Mouse (Mus musculus): ENCODE results near the gene Pum1.
"Not testable (repeated sequence)": the region's sequence is repeated elsewhere in the genome, so short reads cannot be mapped to it uniquely, and the experiment has no call there.

Gene Pum1

GRCm38 (mm10) chr4:130668991-130669390, 5.9 kb downstream of the Pum1 start:
- DNase-seq (ENCODE audit: low spot score), result no peak

GRCm38 (mm10) chr4:130670023-130670422, 6.9 kb downstream of the Pum1 start:
- DNase-seq (ENCODE audit: low spot score), result not testable (repeated sequence)

GRCm38 (mm10) chr4:130671079-130671845, 8.1 kb downstream of the Pum1 start:
- no peak for DNase-seq (ENCODE audit: low spot score)

GRCm38 (mm10) chr4:130672161-130672560, 9.0 kb downstream of the Pum1 start:
- DNase-seq (ENCODE audit: low spot score), result no peak

DNA sequence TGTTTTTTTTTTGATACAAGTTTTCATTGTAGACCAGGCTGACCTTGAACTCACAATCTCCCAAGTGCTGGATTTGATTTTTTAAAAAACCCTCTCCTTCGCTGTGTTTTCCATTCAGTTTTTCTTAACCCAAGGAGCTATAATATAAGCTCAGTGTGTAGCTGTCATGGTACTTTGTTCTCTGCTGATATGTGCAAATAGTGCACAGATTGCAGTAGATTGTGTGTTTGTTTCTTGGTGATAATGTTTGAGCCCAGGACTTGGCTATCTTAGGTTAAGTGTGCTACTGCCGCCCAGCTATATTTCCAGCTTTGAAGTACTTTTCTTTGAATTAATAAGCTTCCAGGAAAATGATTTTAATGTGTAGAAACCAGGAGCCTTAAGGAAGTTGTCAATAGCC, 13.6 kb downstream of the Pum1 start:
- no peak for DNase-seq (ENCODE audit: low spot score)

GRCm38 (mm10) chr4:130678149-130678548, 15.0 kb downstream of the Pum1 start:
- no peak for DNase-seq (ENCODE audit: low spot score)

DNA sequence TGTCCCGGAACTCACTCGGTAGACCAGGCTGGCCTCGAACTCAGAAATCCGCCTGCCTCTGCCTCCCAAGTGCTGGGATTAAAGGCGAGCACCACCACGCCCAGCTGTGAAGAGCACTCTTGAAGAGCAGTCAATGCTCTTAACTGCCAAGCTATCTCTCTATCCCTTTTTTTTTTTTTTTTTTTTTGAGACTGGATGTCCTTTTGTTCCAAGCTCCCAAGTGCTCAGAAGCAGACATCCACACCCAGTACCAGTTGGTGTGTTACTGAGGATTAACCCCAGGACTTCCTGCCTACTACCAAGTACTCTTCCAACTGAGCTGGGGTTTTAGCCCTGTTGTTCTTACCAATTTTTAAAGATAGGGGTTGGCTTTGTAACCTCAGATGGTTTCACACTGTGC, 17.6 kb downstream of the Pum1 start:
- DNase-seq (ENCODE audit: low spot score), result no peak

- DNase-seq (ENCODE audit: low spot score), result not testable (repeated sequence)
Observed at GRCm38 (mm10) chr4:130683051-130683450, 19.9 kb downstream of the Pum1 start.

DNA sequence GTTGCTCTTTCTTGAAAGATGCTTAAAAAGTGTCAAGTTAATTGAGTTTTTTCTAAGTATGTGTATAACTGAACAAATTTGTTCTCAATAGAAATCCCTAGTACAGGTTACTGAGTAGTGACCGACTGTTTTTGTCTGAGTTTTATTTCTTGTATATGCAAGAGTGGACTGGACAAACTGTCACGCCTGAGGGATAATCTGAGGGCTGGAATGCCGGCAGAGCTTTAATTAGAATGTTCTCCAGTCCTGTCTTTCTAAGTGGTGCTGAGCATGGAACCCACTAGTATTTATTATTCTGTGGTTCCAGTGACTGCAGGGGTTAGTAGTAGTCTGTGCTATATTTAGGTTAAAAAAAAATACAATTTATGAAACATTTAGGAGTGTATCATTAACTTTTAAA, 30.8 kb downstream of the Pum1 start:
- DNase-seq (ENCODE audit: low spot score), result no peak

GRCm38 (mm10) chr4:130694982-130695381, 31.9 kb downstream of the Pum1 start:
- no peak for DNase-seq (ENCODE audit: low spot score)

DNA sequence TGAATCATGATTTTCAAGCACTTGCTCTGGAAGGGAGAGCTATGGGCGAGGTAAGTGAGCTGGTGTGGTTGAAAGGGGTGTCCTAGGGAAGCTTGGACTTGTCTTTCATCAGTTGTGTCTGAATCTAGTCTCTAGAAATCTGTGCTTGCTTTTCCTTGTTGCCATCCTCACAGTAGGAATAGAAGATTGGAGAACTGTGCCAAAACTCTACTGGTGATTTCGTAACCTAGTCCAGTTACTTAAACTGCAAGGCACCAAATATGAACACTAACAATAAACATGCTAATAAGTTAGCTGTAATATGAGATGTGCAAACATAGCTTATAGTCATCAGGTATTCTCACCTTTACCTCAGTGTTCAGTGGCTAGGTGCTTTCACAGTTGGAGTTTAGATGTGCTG, 37.9 kb downstream of the Pum1 start:
- no peak for DNase-seq (ENCODE audit: low spot score)

DNA sequence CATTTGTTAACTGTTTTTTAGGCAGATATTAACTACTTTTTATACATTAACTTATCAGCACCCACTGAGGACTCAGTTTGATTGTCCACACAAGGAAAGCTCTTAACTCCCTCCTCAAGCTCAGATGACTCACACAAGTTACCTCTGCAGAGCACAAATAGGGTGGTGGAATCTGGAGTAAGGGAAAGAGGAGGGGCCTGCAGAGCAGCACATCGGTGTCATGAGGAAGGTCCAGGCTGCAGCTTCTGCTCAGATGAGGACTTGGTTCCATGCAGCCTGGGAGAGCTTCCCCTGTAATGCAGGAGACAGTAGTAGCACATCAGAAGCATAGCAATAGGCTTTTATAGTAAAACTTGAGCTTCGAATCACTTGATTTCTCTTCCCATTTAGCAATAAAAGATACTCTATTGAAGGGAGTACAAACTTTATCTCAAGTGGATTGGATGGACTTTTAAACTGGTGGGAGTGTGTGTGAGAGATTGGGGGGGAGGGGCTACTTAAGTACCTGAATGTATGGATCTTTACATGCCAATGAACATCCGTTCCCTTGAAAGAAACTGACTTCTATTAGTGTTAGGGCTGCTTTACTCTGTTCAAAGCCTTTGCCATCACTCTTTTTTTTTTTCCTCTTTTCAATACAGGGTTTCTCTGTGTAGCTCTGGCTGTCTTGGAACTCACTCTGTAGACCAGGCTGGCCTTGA, 39.9 kb downstream of the Pum1 start:
- no peak for DNase-seq (ENCODE audit: low spot score)

- no peak for DNase-seq (ENCODE audit: low spot score)
Observed at GRCm38 (mm10) chr4:130703601-130704000, 40.5 kb downstream of the Pum1 start.

- DNase-seq (ENCODE audit: low spot score), result no peak
Observed at GRCm38 (mm10) chr4:130704615-130705014, 41.5 kb downstream of the Pum1 start.

DNA sequence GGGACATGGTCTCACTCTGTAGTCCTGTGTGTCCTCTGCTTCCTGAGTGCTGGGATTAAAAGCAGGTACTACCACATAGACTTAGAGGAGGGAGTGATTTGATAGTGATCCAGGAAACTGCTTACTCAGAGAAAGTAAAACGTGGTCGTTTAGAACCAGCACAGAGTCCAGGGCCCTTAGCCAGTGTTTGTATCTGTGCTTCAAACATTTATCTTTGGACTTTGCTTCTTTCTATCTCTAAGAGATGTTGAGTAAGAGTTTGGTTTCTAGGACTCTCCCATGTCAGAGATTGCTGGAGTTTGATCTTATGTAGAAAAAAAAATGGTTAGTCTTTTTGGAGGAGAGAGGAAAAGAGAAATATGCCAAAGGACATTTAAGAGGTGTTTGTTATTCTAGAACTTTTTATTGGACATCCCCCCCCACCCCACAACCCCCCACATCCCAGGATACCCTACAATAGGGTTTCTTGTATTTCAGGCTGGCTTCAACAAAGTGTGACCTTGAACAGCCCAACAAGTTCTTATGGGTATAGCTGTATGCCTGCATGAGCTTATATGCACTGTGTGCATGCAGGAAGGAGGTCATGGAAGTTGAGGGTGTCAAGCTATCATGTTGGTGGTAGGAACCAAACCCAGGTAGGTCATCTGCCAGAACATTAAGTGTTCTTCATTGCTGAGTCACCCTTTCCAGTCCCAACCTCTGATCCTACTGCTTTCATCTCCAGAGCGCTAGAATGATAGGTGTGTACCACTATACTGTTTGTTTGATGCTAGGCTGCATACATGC, 43.3 kb downstream of the Pum1 start:
- DNase-seq (ENCODE audit: low spot score), result no peak

GRCm38 (mm10) chr4:130711353-130711848, 48.3 kb downstream of the Pum1 start:
- DNase-seq (ENCODE audit: low spot score), result no peak

DNA sequence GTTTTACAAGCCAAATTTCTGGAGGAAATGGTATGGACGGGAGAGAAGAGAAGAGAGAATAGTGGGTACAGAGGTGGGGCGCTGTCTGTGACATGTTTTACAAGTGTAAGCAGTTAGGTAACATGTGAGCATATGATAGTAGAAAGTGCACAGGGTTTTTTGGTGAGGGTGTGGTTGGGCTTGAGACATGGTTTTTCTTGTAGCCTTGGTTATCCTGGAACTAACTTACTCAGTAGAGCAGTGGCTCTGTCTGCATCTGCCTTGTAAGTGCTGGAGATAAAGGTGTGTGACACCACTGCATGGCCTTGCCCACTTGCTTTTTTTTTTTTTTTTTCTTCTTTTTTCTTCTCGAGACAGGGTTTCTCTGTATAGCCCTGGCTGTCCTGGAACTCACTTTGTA, 49.2 kb downstream of the Pum1 start:
- DNase-seq (ENCODE audit: low spot score), result no peak

DNA sequence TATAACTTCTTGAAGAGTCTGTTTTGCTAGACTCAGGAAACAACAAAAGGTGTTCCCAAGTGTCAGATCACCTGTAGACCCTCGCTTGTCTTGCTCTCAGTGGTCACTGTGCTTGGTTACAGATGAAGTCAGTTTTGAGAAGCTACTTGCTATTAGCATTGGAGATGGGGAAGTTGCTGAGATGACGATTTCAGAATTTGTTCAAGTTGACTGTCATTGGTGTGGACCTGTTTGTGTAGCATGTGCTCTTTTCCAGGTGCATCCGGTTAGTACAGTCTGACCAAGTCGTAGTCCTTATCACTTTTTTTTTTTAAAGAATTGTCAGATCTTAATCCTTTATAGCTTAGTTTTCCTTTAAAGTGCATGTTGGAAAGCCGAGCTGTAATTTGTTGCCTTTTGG, 50.3 kb downstream of the Pum1 start:
- DNase-seq (ENCODE audit: low spot score), result no peak

DNA sequence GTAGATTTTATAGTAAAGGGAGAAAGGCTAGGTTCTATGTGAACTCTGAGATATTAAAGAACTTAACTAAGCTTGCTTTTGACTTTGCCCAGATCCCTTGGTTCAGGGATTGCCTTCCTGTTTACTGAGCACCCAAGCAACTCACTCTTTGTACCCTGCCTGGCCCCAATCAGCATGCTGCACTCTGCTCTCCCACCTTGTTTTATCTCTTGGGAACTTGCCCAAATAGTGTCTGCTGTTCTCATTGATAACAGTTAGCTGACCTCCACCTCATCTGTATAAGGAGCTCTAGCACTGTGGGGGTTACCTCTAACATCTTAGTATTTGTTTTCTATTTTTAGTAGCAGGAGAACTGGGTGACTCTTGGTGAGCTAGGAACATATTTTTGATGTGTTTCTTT, 52.0 kb downstream of the Pum1 start:
- DNase-seq (ENCODE audit: low spot score), result no peak

DNA sequence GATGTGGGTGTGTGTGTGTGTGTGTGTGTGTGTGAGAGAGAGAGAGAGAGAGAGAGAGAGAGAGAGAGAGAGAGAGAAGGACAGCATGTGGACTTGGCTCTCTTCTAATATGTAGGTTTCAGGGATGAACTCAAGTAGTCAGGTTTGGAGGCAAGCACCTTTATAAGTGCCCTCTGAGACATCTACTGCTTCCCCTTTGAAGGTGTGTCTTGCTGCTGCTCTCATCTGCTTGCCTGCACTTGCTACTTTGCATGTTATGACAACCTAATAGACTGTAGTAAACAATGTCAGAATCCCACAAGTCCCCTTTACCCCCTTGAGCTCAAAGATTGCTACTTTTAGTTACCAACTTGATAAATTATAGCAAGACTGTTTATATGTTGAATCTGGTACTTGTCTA, 52.5 kb downstream of the Pum1 start:
- no peak for DNase-seq (ENCODE audit: low spot score)

DNA sequence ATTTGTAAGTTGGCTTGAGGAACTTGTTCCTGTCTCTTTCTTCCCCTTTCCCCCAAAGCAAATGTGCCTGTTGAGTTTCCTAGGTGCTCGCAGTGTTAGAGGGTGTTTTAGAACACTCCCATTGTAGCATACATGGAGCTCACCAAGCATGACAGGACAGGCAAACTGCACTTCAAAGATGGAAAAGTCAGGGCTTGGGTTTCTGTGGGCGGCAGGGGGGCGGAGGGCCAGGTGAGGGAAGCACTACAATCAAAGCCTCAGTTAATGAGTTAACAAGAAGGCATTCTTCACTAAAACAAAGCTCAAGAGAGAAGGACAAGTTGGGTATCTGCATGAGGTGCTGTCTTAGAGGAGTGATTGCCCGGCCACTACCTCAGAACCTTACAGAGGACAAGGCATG, 56.2 kb downstream of the Pum1 start:
- no peak for DNase-seq (ENCODE audit: low spot score)

GRCm38 (mm10) chr4:130722607-130723006, 59.5 kb downstream of the Pum1 start:
- no peak for DNase-seq (ENCODE audit: low spot score)

- no peak for DNase-seq (ENCODE audit: low spot score)
Observed at GRCm38 (mm10) chr4:130726118-130726517, 63.0 kb downstream of the Pum1 start.
